Mouse (Mus musculus): ENCODE data around the gene Mapt.

DNA sequence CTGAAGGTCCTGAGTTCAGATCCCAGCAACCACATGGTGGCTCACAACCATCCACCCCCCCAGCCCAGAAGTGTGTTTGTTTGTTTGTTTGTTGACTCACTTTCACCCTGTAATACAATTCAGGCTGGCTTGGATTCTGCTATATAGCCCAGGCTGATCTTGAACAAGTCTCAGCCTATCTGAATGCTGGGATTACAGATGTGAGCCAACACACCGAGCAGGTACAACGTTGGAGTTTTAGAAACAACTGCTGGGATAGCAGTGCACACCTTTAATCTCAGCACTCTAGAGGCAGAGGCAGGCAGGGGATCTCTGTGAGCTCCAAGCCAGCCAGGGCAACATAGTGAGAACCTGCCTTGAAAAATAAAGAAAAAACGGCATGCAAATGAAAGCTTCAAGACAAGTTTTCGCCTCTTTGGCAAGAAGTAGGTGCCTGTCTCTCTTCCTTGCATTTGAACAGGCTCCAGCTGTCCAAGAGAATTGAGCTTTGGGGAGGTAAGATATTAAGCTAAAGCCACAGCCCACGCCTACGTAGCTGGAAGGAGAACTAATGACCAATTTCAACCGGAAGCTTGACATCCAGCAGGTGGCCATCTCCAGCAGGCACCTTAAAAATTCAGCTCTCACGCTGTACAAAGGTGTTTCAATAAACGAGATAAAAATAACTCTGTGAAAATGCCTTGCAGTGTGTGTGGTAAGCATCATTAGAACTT, 968 bp upstream of the Mapt start:
- TF ChIP-seq CTCF (IDR thresholded peaks at IDR 0.05; ENCODE audit: low read depth) (no peak), EP300 (IDR thresholded peaks at IDR 0.05; ENCODE audit: low read depth) (no peak)

All from liver, embryonic 14.5 days (tissue).